22 mouse cellular contexts compared by ENCODE assay signal in the genomic region with DNA sequence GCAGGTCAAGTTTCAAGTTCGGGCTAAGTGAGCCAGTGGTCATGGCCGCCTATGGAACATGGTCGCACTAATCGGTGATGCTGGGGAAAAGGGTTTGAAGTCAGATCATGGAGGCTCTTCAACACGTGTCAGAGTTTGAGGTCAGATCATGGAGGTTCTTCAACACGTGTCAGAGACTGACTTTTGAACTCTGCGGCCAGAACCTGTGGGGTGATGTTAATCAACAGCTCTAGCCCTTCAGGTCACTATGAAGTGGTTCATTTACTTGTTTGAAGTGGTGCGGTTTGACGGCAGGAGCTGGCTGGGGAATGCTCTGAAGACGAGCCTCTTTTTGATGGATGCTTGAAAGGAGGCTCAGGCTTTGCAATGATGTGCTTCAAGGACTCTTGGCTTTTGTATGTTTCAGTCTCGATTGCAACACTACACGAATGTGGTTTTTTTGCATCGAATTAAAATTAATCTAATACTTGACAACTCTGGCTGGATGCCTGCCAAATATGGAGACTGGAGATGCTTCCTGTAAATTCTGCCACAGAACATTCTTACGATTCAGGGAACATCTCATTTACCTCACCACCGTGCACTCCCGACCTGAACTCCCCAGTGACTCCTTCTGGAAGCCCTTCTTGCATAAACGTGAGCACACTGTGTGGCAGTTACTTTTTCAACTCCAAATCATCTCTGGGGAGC.
DNase-seq lines count a peak whose midpoint lies in the region; ATAC-seq and TF ChIP-seq lines count a peak whose summit lies in the region.
"Had no signal": no experiment of that assay in that cellular context is flagged by ENCODE, and none has a peak within 500 bp of the region (broad histone marks: within the 10 kb centered on the region; RNA-seq: fewer than 3 reads in every experiment).

No protein-coding gene starts in this region.

- no peak overlapping the region for H3K27ac ChIP-seq in hindbrain, postnatal 0 days
- H3K27ac ChIP-seq in hindbrain, embryonic 10.5 days: no peak overlapping the region
- H3K27ac ChIP-seq in midbrain, embryonic 14.5 days (replicated peaks; ENCODE audit: low read depth, low read length): no peak overlapping the region
- H3K27ac ChIP-seq in midbrain, embryonic 10.5 days (replicated peaks): no peak overlapping the region
- H3K27ac ChIP-seq: heart, embryonic 15.5 days; left cerebral cortex, adult 2 months; limb, embryonic 10.5 days; liver, embryonic 12.5 days; midbrain, embryonic 12.5 days had no signal

- peak; percentile 61 for DNase-seq in hindbrain, postnatal 0 days (ENCODE audit: low spot score)
- DNase-seq in hindbrain, embryonic 10.5 days (ENCODE audit: low spot score): no peak
- peak; percentile 62 for DNase-seq in midbrain, embryonic 14.5 days
- DNase-seq in midbrain, embryonic 10.5 days (ENCODE audit: low spot score): no peak
- DNase-seq in kidney, adult 8-10 months: peak; percentile 27 to 61
- DNase-seq in thymus, postnatal 4 days: no peak
- no peak for DNase-seq in left cerebral cortex, postnatal 25 days (ENCODE audit: low spot score in 2 of 2)
- DNase-seq: adrenal gland, adult 8-10 months; cerebellum, adult 2 months; heart, adult 18-20 months; heart, postnatal 4 days; layer of hippocampus, adult 9-11 months; lung, adult 2 months had no signal

- no peaks in the 10 kb centered on the region for H3K9me3 ChIP-seq in hindbrain, postnatal 0 days (ENCODE audit: low read length)
- H3K9me3 ChIP-seq in hindbrain, embryonic 10.5 days: no peaks in the 10 kb centered on the region
- no peaks in the 10 kb centered on the region for H3K9me3 ChIP-seq in midbrain, embryonic 14.5 days (ENCODE audit: control insufficient read depth, low read length)
- H3K9me3 ChIP-seq in midbrain, embryonic 10.5 days (replicated peaks): no peaks in the 10 kb centered on the region
- H3K9me3 ChIP-seq: heart, embryonic 15.5 days; limb, embryonic 10.5 days; liver, embryonic 12.5 days; midbrain, embryonic 12.5 days had no signal

- H3K4me2 ChIP-seq in hindbrain, postnatal 0 days (ENCODE audit: low read depth, low read length): no peak overlapping the region
- H3K4me2 ChIP-seq in midbrain, embryonic 14.5 days (ENCODE audit: low read length): no peak overlapping the region
- H3K4me2 ChIP-seq: heart, embryonic 15.5 days; liver, embryonic 12.5 days; midbrain, embryonic 12.5 days had no signal

- no peak overlapping the region for H3K4me3 ChIP-seq in hindbrain, postnatal 0 days (ENCODE audit: low read length)
- H3K4me3 ChIP-seq in hindbrain, embryonic 10.5 days: no peak overlapping the region
- H3K4me3 ChIP-seq in midbrain, embryonic 14.5 days (replicated peaks; ENCODE audit: low read depth, low read length): no peak overlapping the region
- no peak overlapping the region for H3K4me3 ChIP-seq in midbrain, embryonic 10.5 days
- H3K4me3 ChIP-seq: heart, embryonic 15.5 days; left cerebral cortex, adult 2 months; limb, embryonic 10.5 days; liver, embryonic 12.5 days; midbrain, embryonic 12.5 days; myocyte had no signal

- WGBS in hindbrain, postnatal 0 days: 55% methylated on average over 17 of the region's 17 CpGs
- WGBS in hindbrain, embryonic 10.5 days: 84% methylated on average over 17 of the region's 17 CpGs
- 68% methylated on average over 17 of the region's 17 CpGs for WGBS in midbrain, embryonic 14.5 days
- 84% methylated on average over 17 of the region's 17 CpGs for WGBS in midbrain, embryonic 10.5 days

- H3K9ac ChIP-seq in hindbrain, postnatal 0 days (replicated peaks; ENCODE audit: low read length): no peak overlapping the region
- no peak overlapping the region for H3K9ac ChIP-seq in midbrain, embryonic 14.5 days (replicated peaks; ENCODE audit: low read length)
- H3K9ac ChIP-seq: heart, embryonic 15.5 days; liver, embryonic 12.5 days; midbrain, embryonic 12.5 days had no signal

- H3K4me1 ChIP-seq in hindbrain, postnatal 0 days (ENCODE audit: insufficient read depth, low read length): no peaks in the 10 kb centered on the region
- H3K4me1 ChIP-seq in hindbrain, embryonic 10.5 days (replicated peaks): no peaks in the 10 kb centered on the region
- H3K4me1 ChIP-seq in midbrain, embryonic 14.5 days (ENCODE audit: control insufficient read depth, insufficient read depth, low read length): 0 out of 2 replicates have a peak, but pooled peaks cover 3% of the 10 kb centered on the region
- no peaks in the 10 kb centered on the region for H3K4me1 ChIP-seq in midbrain, embryonic 10.5 days
- H3K4me1 ChIP-seq: limb, embryonic 10.5 days; liver, embryonic 12.5 days; midbrain, embryonic 12.5 days had no signal

- no peaks in the 10 kb centered on the region for H3K27me3 ChIP-seq in hindbrain, postnatal 0 days (ENCODE audit: insufficient read depth, low read length)
- H3K27me3 ChIP-seq in hindbrain, embryonic 10.5 days (ENCODE audit: insufficient read depth, poor library complexity, severe bottlenecking): 0 out of 2 replicates have a peak, but pooled peaks cover 7% of the 10 kb centered on the region
- no peaks in the 10 kb centered on the region for H3K27me3 ChIP-seq in midbrain, embryonic 14.5 days (ENCODE audit: control insufficient read depth, insufficient read depth, low read length)
- H3K27me3 ChIP-seq in midbrain, embryonic 10.5 days (ENCODE audit: low read depth, poor library complexity, severe bottlenecking): 0 out of 2 replicates have a peak, but pooled peaks cover 7% of the 10 kb centered on the region
- H3K27me3 ChIP-seq: heart, embryonic 15.5 days; liver, embryonic 12.5 days; midbrain, embryonic 12.5 days had no signal

- TF ChIP-seq CTCF in hindbrain, postnatal 0 days (IDR thresholded peaks at IDR 0.05; ENCODE audit: low read depth): no peak

- no peaks in the 10 kb centered on the region for H3K36me3 ChIP-seq in hindbrain, postnatal 0 days (ENCODE audit: insufficient read depth, low read length)
- H3K36me3 ChIP-seq in hindbrain, embryonic 10.5 days: no peaks in the 10 kb centered on the region
- H3K36me3 ChIP-seq in midbrain, embryonic 14.5 days (ENCODE audit: control insufficient read depth, insufficient read depth, low read length): no peaks in the 10 kb centered on the region
- no peaks in the 10 kb centered on the region for H3K36me3 ChIP-seq in midbrain, embryonic 10.5 days
- H3K36me3 ChIP-seq: heart, embryonic 15.5 days; limb, embryonic 10.5 days; liver, embryonic 12.5 days; midbrain, embryonic 12.5 days had no signal

- ATAC-seq in hindbrain, postnatal 0 days: no peak
- no peak for ATAC-seq in midbrain, embryonic 14.5 days (ENCODE audit: low FRiP score, low TSS enrichment)
- ATAC-seq: forebrain, embryonic 16.5 days; hindbrain, embryonic 16.5 days; intestine, postnatal 0 days; liver, embryonic 12.5 days had no signal

- intact Hi-C loops in left cerebral cortex, postnatal 25 days (cut with DNase I): no loop called here

Comparison
In these comparisons a context has a peak if more than half of its experiments do, and no peak if none do; other contexts are left out.
1. DNase-seq: peak in hindbrain, postnatal 0 days (single experiment), midbrain, embryonic 14.5 days (single experiment) and kidney, adult 8-10 months (2 of 2); none in hindbrain, embryonic 10.5 days (single experiment), midbrain, embryonic 10.5 days (single experiment), thymus, postnatal 4 days (single experiment) and left cerebral cortex, postnatal 25 days (0 of 2).